8 mouse cellular contexts compared by ENCODE assay signal in the genomic region with DNA sequence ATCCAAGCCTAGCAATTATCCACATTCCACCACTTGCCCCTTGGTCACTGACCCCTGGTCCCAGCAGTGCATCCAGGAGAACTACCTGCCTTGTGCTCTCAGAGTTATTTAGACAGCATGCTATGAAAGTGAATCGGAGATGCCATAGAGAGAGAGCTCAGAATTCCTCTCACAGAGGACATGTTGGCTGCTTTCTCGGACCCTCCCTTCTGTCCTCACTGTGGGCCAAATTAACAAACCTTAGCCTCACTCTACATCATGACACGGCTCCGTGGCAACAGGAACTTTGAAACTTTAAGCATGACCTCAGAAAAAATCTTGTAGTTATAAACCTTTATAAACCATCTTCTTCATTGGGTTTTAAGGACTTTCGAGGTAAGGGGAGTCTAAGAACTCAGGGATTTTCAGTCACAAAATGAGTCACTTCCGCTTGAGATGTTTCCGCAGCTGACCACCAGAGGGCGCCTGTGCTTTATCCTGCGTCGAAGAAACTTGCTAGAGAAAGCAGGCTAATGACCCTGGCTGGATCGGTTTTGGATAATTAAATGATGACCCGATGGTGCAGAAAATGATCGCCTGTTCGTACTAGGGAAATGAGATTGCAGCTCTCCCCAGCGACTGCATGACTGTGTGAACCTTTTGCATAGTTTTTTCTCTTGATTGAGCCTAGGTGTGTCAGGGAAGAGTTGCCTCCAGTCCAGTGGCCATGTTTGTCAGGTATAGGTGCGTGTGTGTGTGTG.
DNase-seq lines count a peak whose midpoint lies in the region; ATAC-seq and TF ChIP-seq lines count a peak whose summit lies in the region.

No protein-coding gene starts in this region.

- H3K27ac ChIP-seq in kidney, postnatal 0 days, result no peak overlapping the region
- H3K27ac ChIP-seq in lung, postnatal 0 days (ENCODE audit: low read length), result no peak overlapping the region

- H3K4me1 ChIP-seq in kidney, postnatal 0 days (replicated peaks; ENCODE audit: insufficient read depth, low read length), result no peaks in the 10 kb centered on the region
- no peaks in the 10 kb centered on the region for H3K4me1 ChIP-seq in lung, postnatal 0 days (ENCODE audit: insufficient read depth, low read depth, low read length)

- ATAC-seq in kidney, postnatal 0 days (replicated peaks; ENCODE audit: low FRiP score, low read depth), result peak; percentile 57
- no peak for ATAC-seq in lung, postnatal 0 days

- peak; percentile 69 for DNase-seq in ES-CJ7 (ENCODE audit: low read depth, low spot score)
- DNase-seq in adrenal gland, postnatal 10 days, result peak; percentile 82
- peak; percentile 78 for DNase-seq in embryo, embryonic 11 days
- peak; percentile 43 for DNase-seq in heart, adult 8-10 months (ENCODE audit: low spot score)
- peak; percentile 81 for DNase-seq in kidney, postnatal 0 days (ENCODE audit: low spot score)
- DNase-seq in lung, postnatal 0 days (ENCODE audit: low spot score), result peak; percentile 41
- peak; percentile 63 for DNase-seq in ovary, postnatal 36 days (ENCODE audit: low spot score)
- peak; percentile 32 for DNase-seq in yolk sac, embryonic 10.5 days (ENCODE audit: low spot score)

- no peaks in the 10 kb centered on the region for H3K27me3 ChIP-seq in kidney, postnatal 0 days (ENCODE audit: insufficient read depth, low read length)
- H3K27me3 ChIP-seq in lung, postnatal 0 days (replicated peaks; ENCODE audit: insufficient read depth, low read length), result no peaks in the 10 kb centered on the region

- TF ChIP-seq CTCF in kidney, postnatal 0 days (IDR thresholded peaks at IDR 0.05; ENCODE audit: low read depth), result peak; percentile 93
- peak; percentile 86 for TF ChIP-seq CTCF in lung, postnatal 0 days (IDR thresholded peaks at IDR 0.05)

- H3K9me3 ChIP-seq in kidney, postnatal 0 days (replicated peaks; ENCODE audit: low read length), result no peaks in the 10 kb centered on the region
- no peaks in the 10 kb centered on the region for H3K9me3 ChIP-seq in lung, postnatal 0 days (ENCODE audit: low read length)

- no peak for TF ChIP-seq EP300 in lung, postnatal 0 days (IDR thresholded peaks at IDR 0.05)

- no peaks in the 10 kb centered on the region for H3K36me3 ChIP-seq in kidney, postnatal 0 days (ENCODE audit: insufficient read depth, low read length)
- no peaks in the 10 kb centered on the region for H3K36me3 ChIP-seq in lung, postnatal 0 days (ENCODE audit: insufficient read depth, low read length)

- H3K9ac ChIP-seq in kidney, postnatal 0 days (ENCODE audit: low read depth, low read length), result no peak overlapping the region
- no peak overlapping the region for H3K9ac ChIP-seq in lung, postnatal 0 days (replicated peaks; ENCODE audit: low read depth)

- 29% methylated on average over 16 of the region's 16 CpGs for WGBS in kidney, postnatal 0 days
- WGBS in lung, postnatal 0 days, result 33% methylated on average over 16 of the region's 16 CpGs

- H3K4me3 ChIP-seq in kidney, postnatal 0 days (replicated peaks; ENCODE audit: low read depth, low read length), result no peak overlapping the region
- no peak overlapping the region for H3K4me3 ChIP-seq in lung, postnatal 0 days (ENCODE audit: low read depth, low read length)

- no peak overlapping the region; the same call in 1 of the 2 replicates for H3K4me2 ChIP-seq in kidney, postnatal 0 days (ENCODE audit: low read length)
- H3K4me2 ChIP-seq in lung, postnatal 0 days (replicated peaks; ENCODE audit: low read depth, low read length), result no peak overlapping the region

Comparison
In these comparisons a context has a peak if more than half of its experiments do, and no peak if none do; other contexts are left out.
1. DNase-seq: peak in every context shown above with its lines; median percentile 82 in adrenal gland, postnatal 10 days; 81 in kidney, postnatal 0 days; 78 in embryo, embryonic 11 days; 69 in ES-CJ7; 63 in ovary, postnatal 36 days; 43 in heart, adult 8-10 months; 41 in lung, postnatal 0 days; 32 in yolk sac, embryonic 10.5 days.